Mouse (Mus musculus) bone marrow, adult 2 months (tissue): Measurements from ENCODE around the gene Golga2. TPM values are rescaled to one million over a fixed set of nuclear protein-coding genes. Genes with fewer than 3 reads are reported as not detected.
A peak's percentile ranks its signal among the peaks of the same experiment; 100 is the strongest.

Experiments used
- H3K27ac ChIP-seq: fragments of 200-500 bp; 2 replicates; pipeline ENCODE4 v1.5.1; 2012; ENCODE audit warnings: low read depth, mild to moderate bottlenecking, control low read depth, inconsistent platforms, low read length; ENCODE audit not compliant: control insufficient read depth, poor library complexity, insufficient read depth
- H3K4me1 ChIP-seq: fragments of 200-500 bp; 2 replicates; pipeline ENCODE4 v1.6.1; 2011; ENCODE audit warnings: low read length; ENCODE audit not compliant: control insufficient read depth, insufficient read depth
- H3K4me3 ChIP-seq: fragments of 200-500 bp; replicated peaks from 2 replicates; pipeline ENCODE3; 2011; ENCODE audit warnings: mild to moderate bottlenecking, low read depth, low read length, control low read depth; ENCODE audit not compliant: control insufficient read depth
- CTCF ChIP-seq: fragments of 200-500 bp; IDR thresholded peaks from 2 replicates; pipeline ENCODE4 v1.5.1; 2011; ENCODE audit warnings: low read length, control low read depth; ENCODE audit not compliant: control insufficient read depth, insufficient read depth
- POLR2A ChIP-seq: fragments of 200-500 bp; IDR thresholded peaks from 2 replicates; pipeline ENCODE4 v1.6.1; 2011; ENCODE audit warnings: low read depth, mild to moderate bottlenecking, control low read depth, low read length, borderline replicate concordance; ENCODE audit not compliant: control insufficient read depth
- WGBS: fragments of 180-500 bp; shearing (Covaris S2); methylation state at CpG from one replicate; pipeline ENCODE4 v1.1.7; 2018; 5-methylcytosine and 5-hydroxymethylcytosine counted together
- polyA plus RNA-seq: library from polyadenylated mRNA; stranded (reverse); fragments of >200 nt; gene quantifications from 2 replicates; pipeline ENCODE4 v1.2.4, GENCODE M21; 2011; ENCODE audit warnings: low replicate concordance; ENCODE audit not compliant: missing spikeins, insufficient read depth, insufficient read length

Gene Golga2
- polyA plus RNA-seq, 1 experiment, result 39.8 TPM

- WGBS, result 62% methylated on average over 8 of the region's 8 CpGs
- TF ChIP-seq POLR2A (no peak), CTCF (no peak)
- Histone ChIP-seq H3K27ac (no peak overlapping the region), H3K4me1 (no peaks in the 10 kb centered on the region), H3K4me3 (no peak overlapping the region)
Observed at GRCm38 (mm10) chr2:32349625-32350255, 62.6 kb downstream of the Golga2 start.

- H3K27ac ChIP-seq, result no peak overlapping the region
- 53% methylated on average over 13 of the region's 13 CpGs for WGBS
- no peaks in the 10 kb centered on the region for H3K4me1 ChIP-seq
- H3K4me3 ChIP-seq, result no peak overlapping the region
- no peak for TF ChIP-seq CTCF
- no peak for TF ChIP-seq POLR2A
Observed at GRCm38 (mm10) chr2:32350471-32351051, 63.4 kb downstream of the Golga2 start.

GRCm38 (mm10) chr2:32351471-32351961, 64.3 kb downstream of the Golga2 start:
- 30% methylated on average over 9 of the region's 9 CpGs for WGBS

GRCm38 (mm10) chr2:32352151-32353006, 65.2 kb downstream of the Golga2 start, which contains the start of gene Ciz1:
Gene Ciz1, plus strand, starts transcription at chr2:32352327.
- no peak for TF ChIP-seq CTCF
- TF ChIP-seq POLR2A, result no peak
- WGBS, result 2% methylated on average over 45 of the region's 52 CpGs
- Histone ChIP-seq H3K27ac (no peak within 1 kb of the TSS), H3K4me1 (no peaks in the 10 kb centered on the region), H3K4me3 (peak within 1 kb of the TSS; percentile 48)

More at GRCm38 (mm10) chr2:32351471-32351961, 64.3 kb downstream of the Golga2 start:
- Histone ChIP-seq H3K4me3 (no peak overlapping the region), H3K27ac (no peak overlapping the region), H3K4me1 (no peaks in the 10 kb centered on the region)
- TF ChIP-seq POLR2A, result no peak
- no peak for TF ChIP-seq CTCF

- no peak within 1 kb of the TSS for H3K27ac ChIP-seq
- under 1% methylated on average over 63 of the region's 63 CpGs for WGBS
- peak within 1 kb of the TSS; percentile 48 for H3K4me3 ChIP-seq
- peak; percentile 89 for TF ChIP-seq CTCF
- no peak for TF ChIP-seq POLR2A
- no peaks in the 10 kb centered on the region for H3K4me1 ChIP-seq
Observed at GRCm38 (mm10) chr2:32353007-32353542, 65.9 kb downstream of the Golga2 start, which contains the start of gene Dnm1. Gene Dnm1, minus strand, starts transcription at chr2:32353338.

- WGBS, result 66% methylated on average over 6 of the region's 6 CpGs
- Histone ChIP-seq H3K27ac (no peak overlapping the region), H3K4me1 (no peaks in the 10 kb centered on the region), H3K4me3 (no peak overlapping the region)
- TF ChIP-seq CTCF (no peak), POLR2A (no peak)
Observed at GRCm38 (mm10) chr2:32353836-32354235, 66.7 kb downstream of the Golga2 start.

GRCm38 (mm10) chr2:32354336-32354895, 67.2 kb downstream of the Golga2 start:
- no peaks in the 10 kb centered on the region for H3K4me1 ChIP-seq
- no peak for TF ChIP-seq POLR2A
- TF ChIP-seq CTCF, result no peak
- no peak overlapping the region for H3K27ac ChIP-seq
- 87% methylated on average over 3 of the region's 3 CpGs for WGBS
- no peak overlapping the region for H3K4me3 ChIP-seq

GRCm38 (mm10) chr2:32356216-32356615, 69.0 kb downstream of the Golga2 start:
- no peak overlapping the region for H3K27ac ChIP-seq
- H3K4me1 ChIP-seq, result no peaks in the 10 kb centered on the region; the same call in 1 of the 2 replicates
- WGBS, result 79% methylated on average over 10 of the region's 10 CpGs
- TF ChIP-seq POLR2A (no peak), CTCF (no peak)
- no peak overlapping the region for H3K4me3 ChIP-seq

Other genes starting within 250 kb of the Golga2 start
- gene Fam78a, start 202.5 kb upstream of the Golga2 start, polyA plus RNA-seq, result 11.4 and 12.5 TPM in 2 replicates
- not detected in 2 replicates for gene Plpp7, start 191.9 kb upstream of the Golga2 start, polyA plus RNA-seq
- gene Prrc2b, start 136.3 kb upstream of the Golga2 start, polyA plus RNA-seq, result 32.3 and 44.5 TPM in 2 replicates
- gene Pomt1, start 50.8 kb upstream of the Golga2 start, polyA plus RNA-seq, result 7.8 and 16.2 TPM in 2 replicates
- 11.9 and 19.6 TPM in 2 replicates for gene Uck1, start 27.2 kb upstream of the Golga2 start, polyA plus RNA-seq
- gene Swi5, start 691 bp downstream of the Golga2 start, polyA plus RNA-seq, result 278 and 393 TPM in 2 replicates
- 71.7 and 127 TPM in 2 replicates for gene Ciz1, start 64.9 kb downstream of the Golga2 start, polyA plus RNA-seq
- gene Dnm1, start 66.0 kb downstream of the Golga2 start, polyA plus RNA-seq, result 1.4 and 1.9 TPM in 2 replicates
- gene 1110008P14Rik, start 94.6 kb downstream of the Golga2 start, polyA plus RNA-seq, result 28.0 and 39.6 TPM in 2 replicates
- gene Lcn2, start 100.9 kb downstream of the Golga2 start, polyA plus RNA-seq, result 436 and 1,079 TPM in 2 replicates
- 3.6 and 15.0 TPM in 2 replicates for gene Ptges2, start 108.5 kb downstream of the Golga2 start, polyA plus RNA-seq
- gene Naif1, start 163.1 kb downstream of the Golga2 start, polyA plus RNA-seq, result 1.9 and 2.6 TPM in 2 replicates
- gene Slc25a25, start 164.1 kb downstream of the Golga2 start, polyA plus RNA-seq, result 7.3 and 10.6 TPM in 2 replicates
- 5.4 and 9.7 TPM in 2 replicates for gene Fam102a, start 247.9 kb downstream of the Golga2 start, polyA plus RNA-seq